Mouse (Mus musculus) layer of hippocampus, adult 9-10 months (tissue): ENCODE data around the gene Cdk5.

Source experiments
- DNase-seq: peaks from one replicate; pipeline ENCODE4 v3.0.0; 2022; ENCODE audit warnings: low spot score

Cdk5 gene

GRCm38 (mm10) chr5:24423129-24424003 is at the start of gene Cdk5, which contains the start of gene Slc4a2:
Gene Cdk5, minus strand, starts transcription at chr5:24423530.
Gene Slc4a2, plus strand, starts transcription at chr5:24423837.
- peak; percentile 99 for DNase-seq

GRCm38 (mm10) chr5:24470600-24470999 is 47.3 kb upstream of the Cdk5 start:
- no peak for DNase-seq

- no peak for DNase-seq
Observed at GRCm38 (mm10) chr5:24466762-24467161, 43.4 kb upstream of the Cdk5 start.

- DNase-seq = no peak
Observed at GRCm38 (mm10) chr5:24455613-24456012, 32.3 kb upstream of the Cdk5 start.

GRCm38 (mm10) chr5:24455076-24455475 is 31.7 kb upstream of the Cdk5 start:
- DNase-seq = no peak

GRCm38 (mm10) chr5:24453985-24454303 is 30.6 kb upstream of the Cdk5 start:
- DNase-seq = no peak

GRCm38 (mm10) chr5:24453283-24453984 is 30.1 kb upstream of the Cdk5 start:
- DNase-seq = no peak

- DNase-seq = no peak
Observed at GRCm38 (mm10) chr5:24452691-24453233, 29.4 kb upstream of the Cdk5 start.

GRCm38 (mm10) chr5:24452030-24452690 is 28.8 kb upstream of the Cdk5 start, which contains the start of gene Agap3:
Gene Agap3, plus strand, starts transcription at chr5:24452177.
- no peak for DNase-seq

- DNase-seq = no peak
Observed at GRCm38 (mm10) chr5:24451264-24452029, 28.1 kb upstream of the Cdk5 start.

- peak; percentile 69 for DNase-seq
Observed at GRCm38 (mm10) chr5:24447624-24448298, 24.4 kb upstream of the Cdk5 start, which contains the start of gene Tmub1. Gene Tmub1, minus strand, starts transcription at chr5:24447854.

- no peak for DNase-seq
Observed at GRCm38 (mm10) chr5:24446630-24447029, 23.3 kb upstream of the Cdk5 start.

GRCm38 (mm10) chr5:24445428-24446080 is 22.2 kb upstream of the Cdk5 start:
- no peak for DNase-seq

- DNase-seq = peak; percentile 71
Observed at GRCm38 (mm10) chr5:24444746-24445427, 21.6 kb upstream of the Cdk5 start, which contains the start of gene Fastk. Gene Fastk, minus strand, starts transcription at chr5:24445287.

- no peak for DNase-seq
Observed at GRCm38 (mm10) chr5:24443927-24444326, 20.6 kb upstream of the Cdk5 start.

- DNase-seq = no peak
Observed at GRCm38 (mm10) chr5:24443204-24443603, 19.9 kb upstream of the Cdk5 start.

- DNase-seq = no peak
Observed at GRCm38 (mm10) chr5:24442029-24442428, 18.7 kb upstream of the Cdk5 start.

- no peak for DNase-seq
Observed at GRCm38 (mm10) chr5:24441187-24441586, 17.9 kb upstream of the Cdk5 start.

GRCm38 (mm10) chr5:24433993-24434392 is 10.7 kb upstream of the Cdk5 start:
- no peak for DNase-seq

- DNase-seq = no peak
Observed at GRCm38 (mm10) chr5:24428596-24428995, 5.3 kb upstream of the Cdk5 start.
